Mouse (Mus musculus) neural tube, embryonic 14.5 days (tissue): ENCODE data around the gene Ramp3. TPM values are rescaled to one million over a fixed set of nuclear protein-coding genes. Genes with fewer than 3 reads are reported as not detected.

ENCODE experiments used
- polyA plus RNA-seq: library from polyadenylated mRNA; unstranded; fragments of >200 nt; fragmentation: Nextera tagmentation; extraction: Ambion mirVana; gene quantifications from 2 replicates; pipeline ENCODE4 v1.2.1, GENCODE M21; 2014

The Ramp3 gene
- polyA plus RNA-seq, 1 experiment from 2014 or later: 26.6 TPM

Other genes starting within 250 kb of the Ramp3 start
- gene Ppia, start 243.1 kb upstream of the Ramp3 start, polyA plus RNA-seq: 4,020 and 4,257 TPM in 2 replicates
- gene H2afv, start 214.1 kb upstream of the Ramp3 start, polyA plus RNA-seq: 188 and 234 TPM in 2 replicates
- 11.4 and 11.6 TPM in 2 replicates for gene Purb, start 182.6 kb upstream of the Ramp3 start, polyA plus RNA-seq
- 0.16 and 0.59 TPM in 2 replicates for gene Myo1g, start 137.6 kb upstream of the Ramp3 start, polyA plus RNA-seq
- gene Ccm2, start 111.6 kb upstream of the Ramp3 start, polyA plus RNA-seq: 87.6 and 88.0 TPM in 2 replicates
- gene Nacad, start 52.5 kb upstream of the Ramp3 start, polyA plus RNA-seq: 77.6 and 96.8 TPM in 2 replicates
- gene Tbrg4, start 32.5 kb upstream of the Ramp3 start, polyA plus RNA-seq: 30.6 and 33.4 TPM in 2 replicates
- gene Wap, start 19.9 kb upstream of the Ramp3 start, polyA plus RNA-seq: not detected in 2 replicates
- not detected in 2 replicates for gene Gm11983, start 179.1 kb downstream of the Ramp3 start, polyA plus RNA-seq